Mouse (Mus musculus) hindbrain, embryonic 12.5 days (tissue): ENCODE measurements at regions not wholly inside any gene's neighbourhood (a gene's known extent, or its start where the extent isn't known, plus 50 kb on each side); places are given as distances from the start of the nearest gene placed in this dataset.

Experiments
- ATAC-seq: fragments of 200-750 bp; cut with Nextera tagmentation; 2 replicates; pipeline ENCODE4 v1.8.0; 2017; ENCODE audit warnings: moderate TSS enrichment; ENCODE audit not compliant: low FRiP score
- H3K27ac ChIP-seq: fragments of 300-500 bp; sonication (generic); 2 replicates; pipeline ENCODE4 v1.5.1; 2016; ENCODE audit warnings: mild to moderate bottlenecking
- H3K27me3 ChIP-seq: fragments of 300-500 bp; sonication (generic); 2 replicates; pipeline ENCODE4 v1.6.1; 2016; ENCODE audit warnings: mild to moderate bottlenecking
- H3K36me3 ChIP-seq: fragments of 300-500 bp; sonication (generic); 2 replicates; pipeline ENCODE4 v1.6.1; 2016; ENCODE audit warnings: mild to moderate bottlenecking
- H3K4me1 ChIP-seq: fragments of 300-500 bp; sonication (generic); 2 replicates; pipeline ENCODE4 v1.6.1; 2016
- H3K4me2 ChIP-seq: fragments of 300-500 bp; sonication (generic); replicated peaks from 2 replicates; pipeline ENCODE4 v1.6.1; 2016; ENCODE audit warnings: mild to moderate bottlenecking
- H3K4me3 ChIP-seq: fragments of 300-500 bp; sonication (generic); 2 replicates; pipeline ENCODE4 v1.5.1; 2016; ENCODE audit warnings: mild to moderate bottlenecking
- H3K9ac ChIP-seq: fragments of 300-500 bp; sonication (generic); 2 replicates; pipeline ENCODE4 v1.6.1; 2016; ENCODE audit warnings: mild to moderate bottlenecking, moderate library complexity
- H3K9me3 ChIP-seq: fragments of 300-500 bp; sonication (generic); replicated peaks from 2 replicates; pipeline ENCODE4 v1.6.1; 2016; ENCODE audit warnings: mild to moderate bottlenecking
- WGBS: fragments of 180-500 bp; shearing (Covaris S2); methylation state at CpG from one replicate; pipeline ENCODE4 v1.1.7; 2016; 5-methylcytosine and 5-hydroxymethylcytosine counted together

GRCm38 (mm10) chr1:186228396-186228795 is 111.3 kb upstream of the Lyplal1 start:
- WGBS, result 92% methylated on average over 4 of the region's 4 CpGs
- Histone ChIP-seq H3K27ac (no peak overlapping the region), H3K36me3 (no peaks in the 10 kb centered on the region), H3K9me3 (no peaks in the 10 kb centered on the region), H3K27me3 (no peaks in the 10 kb centered on the region), H3K4me2 (no peak overlapping the region), H3K4me1 (no peaks in the 10 kb centered on the region), H3K9ac (no peak overlapping the region), H3K4me3 (no peak overlapping the region)
- ATAC-seq, result no peak

- 61% methylated on average over 5 of the region's 5 CpGs for WGBS
- H3K9ac ChIP-seq, result no peak overlapping the region
- H3K9me3 ChIP-seq, result no peaks in the 10 kb centered on the region
- H3K36me3 ChIP-seq, result no peaks in the 10 kb centered on the region
- H3K4me2 ChIP-seq, result no peak overlapping the region
- no peak for ATAC-seq
- H3K27ac ChIP-seq, result peak overlapping the region; percentile 14; the same call in 1 of the 2 replicates
- H3K4me1 ChIP-seq, result 0 out of 2 replicates have a peak, but pooled peaks cover 2% of the 10 kb centered on the region
- H3K27me3 ChIP-seq, result no peaks in the 10 kb centered on the region
- no peak overlapping the region for H3K4me3 ChIP-seq
Observed at GRCm38 (mm10) chr1:186224231-186224630, 107.1 kb upstream of the Lyplal1 start.

DNA sequence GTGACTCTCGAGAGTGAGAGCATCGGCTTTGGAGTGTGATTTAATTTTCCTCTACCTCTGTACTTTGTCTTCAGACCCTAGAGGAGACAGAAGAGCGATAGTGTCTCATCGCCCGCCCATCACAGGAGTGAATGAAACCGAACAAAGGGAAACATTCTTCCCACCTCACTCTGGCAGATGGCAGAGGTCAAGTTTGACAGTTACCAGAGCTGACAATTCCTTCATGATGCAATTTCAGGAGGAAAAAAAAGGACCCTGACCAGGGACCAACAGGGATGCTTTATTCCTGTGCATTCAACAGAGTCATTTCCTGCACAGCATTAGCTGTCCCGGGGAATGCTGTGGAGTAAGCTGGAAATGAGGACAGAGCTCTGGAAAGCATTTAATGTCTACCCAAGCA is 106.3 kb upstream of the Lyplal1 start:
- H3K4me1 ChIP-seq, result 0 out of 2 replicates have a peak, but pooled peaks cover 2% of the 10 kb centered on the region
- H3K9me3 ChIP-seq, result no peaks in the 10 kb centered on the region
- peak overlapping the region; percentile 66; the same call in 1 of the 2 replicates for H3K27ac ChIP-seq
- no peak overlapping the region for H3K9ac ChIP-seq
- no peaks in the 10 kb centered on the region for H3K27me3 ChIP-seq
- no peaks in the 10 kb centered on the region for H3K36me3 ChIP-seq
- no peak for ATAC-seq
- 22% methylated on average over 7 of the region's 7 CpGs for WGBS
- no peak overlapping the region for H3K4me3 ChIP-seq
- no peak overlapping the region for H3K4me2 ChIP-seq

- Histone ChIP-seq H3K9me3 (0 out of 2 replicates have a peak, but pooled peaks cover 4% of the 10 kb centered on the region), H3K27me3 (no peaks in the 10 kb centered on the region), H3K27ac (no peak overlapping the region), H3K9ac (no peak overlapping the region), H3K4me3 (no peak overlapping the region), H3K36me3 (no peaks in the 10 kb centered on the region), H3K4me1 (0 out of 2 replicates have a peak, but pooled peaks cover 7% of the 10 kb centered on the region), H3K4me2 (no peak overlapping the region)
- 89% methylated on average over 4 of the region's 4 CpGs for WGBS
- ATAC-seq, result no peak
Observed at GRCm38 (mm10) chr1:186218995-186219394, 101.9 kb upstream of the Lyplal1 start.

- Histone ChIP-seq H3K4me2 (no peak overlapping the region), H3K9ac (no peak overlapping the region), H3K27ac (peak overlapping the region; percentile 25; the same call in 1 of the 2 replicates), H3K4me1 (0 out of 2 replicates have a peak, but pooled peaks cover 4% of the 10 kb centered on the region), H3K4me3 (no peak overlapping the region), H3K27me3 (no peaks in the 10 kb centered on the region), H3K36me3 (no peaks in the 10 kb centered on the region), H3K9me3 (0 out of 2 replicates have a peak, but pooled peaks cover 5% of the 10 kb centered on the region)
- WGBS, result 24% methylated on average over 3 of the region's 3 CpGs
- peak; percentile 84 for ATAC-seq
Observed at GRCm38 (mm10) chr1:186217198-186217597, 100.1 kb upstream of the Lyplal1 start.

DNA sequence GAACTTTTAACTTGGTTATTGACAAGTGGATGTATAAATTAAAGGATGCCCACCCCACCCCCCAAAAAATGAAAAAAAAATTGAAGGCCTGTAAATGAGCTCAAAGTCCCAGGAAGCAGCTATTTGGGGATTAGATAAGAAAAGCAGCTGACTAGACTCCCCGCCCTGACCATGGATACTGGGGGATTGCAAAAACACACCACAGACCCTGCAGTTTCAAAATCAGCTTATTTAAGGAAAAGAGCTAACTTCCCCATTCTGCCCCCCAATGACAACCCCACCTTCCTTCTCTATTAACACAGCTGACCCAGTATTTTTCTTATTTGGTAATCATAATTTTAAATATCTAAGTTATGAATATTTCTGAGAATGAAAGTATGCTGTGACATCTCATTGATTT is 87.0 kb upstream of the Lyplal1 start:
- H3K9ac ChIP-seq, result no peak overlapping the region
- no peak overlapping the region for H3K4me3 ChIP-seq
- no peak for ATAC-seq
- H3K36me3 ChIP-seq, result no peaks in the 10 kb centered on the region
- no peak overlapping the region for H3K27ac ChIP-seq
- H3K4me1 ChIP-seq, result no peaks in the 10 kb centered on the region
- no peak overlapping the region for H3K4me2 ChIP-seq
- H3K27me3 ChIP-seq, result no peaks in the 10 kb centered on the region
- H3K9me3 ChIP-seq, result no peaks in the 10 kb centered on the region
- 86% methylated on average over 1 of the region's 1 CpGs for WGBS

DNA sequence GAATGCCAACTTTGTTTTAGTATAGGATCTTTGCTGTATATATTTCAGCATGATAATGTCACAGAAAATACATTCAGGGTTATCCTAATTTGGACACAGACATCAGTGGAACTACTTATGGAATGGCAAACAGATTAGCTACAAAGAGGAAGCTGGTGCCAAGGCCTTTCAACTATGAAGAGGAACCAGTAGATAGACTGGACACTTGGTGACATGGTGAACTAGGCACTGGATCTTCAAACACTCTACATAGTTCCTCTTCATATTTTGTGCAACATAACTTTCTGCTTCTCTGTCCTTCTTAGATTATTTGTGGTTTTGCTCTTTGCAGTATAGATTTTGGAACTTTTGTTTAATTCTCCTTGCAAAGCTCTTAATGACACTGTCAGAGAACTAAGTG is 85.4 kb upstream of the Lyplal1 start:
- H3K4me3 ChIP-seq, result no peak overlapping the region
- H3K9ac ChIP-seq, result no peak overlapping the region
- no peak for ATAC-seq
- H3K27me3 ChIP-seq, result no peaks in the 10 kb centered on the region
- H3K27ac ChIP-seq, result no peak overlapping the region
- H3K4me1 ChIP-seq, result no peaks in the 10 kb centered on the region
- H3K9me3 ChIP-seq, result no peaks in the 10 kb centered on the region
- H3K4me2 ChIP-seq, result no peak overlapping the region
- H3K36me3 ChIP-seq, result no peaks in the 10 kb centered on the region

- ATAC-seq, result no peak
- Histone ChIP-seq H3K9me3 (no peaks in the 10 kb centered on the region), H3K4me1 (no peaks in the 10 kb centered on the region), H3K27me3 (no peaks in the 10 kb centered on the region), H3K36me3 (no peaks in the 10 kb centered on the region), H3K27ac (no peak overlapping the region), H3K9ac (no peak overlapping the region), H3K4me3 (no peak overlapping the region), H3K4me2 (no peak overlapping the region)
- WGBS, result 77% methylated on average over 1 of the region's 1 CpGs
Observed at GRCm38 (mm10) chr1:186198391-186198790, 81.3 kb upstream of the Lyplal1 start.

DNA sequence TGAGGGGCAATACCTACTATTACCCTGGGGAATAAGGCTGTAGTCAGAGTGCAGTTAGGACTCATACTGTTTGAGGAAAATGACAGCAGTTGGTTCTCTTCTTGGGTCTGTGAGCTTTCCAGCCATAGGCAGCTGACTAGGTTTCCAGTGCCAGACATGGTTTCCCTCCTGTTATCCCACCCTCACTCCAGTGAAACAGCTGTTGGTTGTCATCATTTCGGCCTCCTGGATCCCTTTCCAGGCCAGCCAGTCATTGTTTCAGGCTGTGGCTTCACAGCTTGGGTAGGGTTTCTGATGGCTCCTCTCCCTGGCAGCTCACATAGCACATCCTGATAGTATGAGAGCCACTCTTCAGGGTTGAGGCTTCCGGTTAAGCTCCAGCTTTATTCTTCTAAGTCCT is 79.9 kb upstream of the Lyplal1 start:
- Histone ChIP-seq H3K4me3 (no peak overlapping the region), H3K9ac (no peak overlapping the region)

GRCm38 (mm10) chr1:186189390-186189789 is 72.3 kb upstream of the Lyplal1 start:
- no peak overlapping the region for H3K4me2 ChIP-seq
- no peak for ATAC-seq
- peaks cover 2% of the 10 kb centered on the region; the same call in 1 of the 2 replicates for H3K4me1 ChIP-seq
- 79% methylated on average over 11 of the region's 11 CpGs for WGBS
- H3K9ac ChIP-seq, result no peak overlapping the region
- H3K9me3 ChIP-seq, result no peaks in the 10 kb centered on the region
- no peaks in the 10 kb centered on the region for H3K27me3 ChIP-seq
- H3K27ac ChIP-seq, result no peak overlapping the region
- H3K4me3 ChIP-seq, result no peak overlapping the region
- H3K36me3 ChIP-seq, result no peaks in the 10 kb centered on the region

More for the DNA sequence above, 79.9 kb upstream of the Lyplal1 start:
- H3K4me1 ChIP-seq, result no peaks in the 10 kb centered on the region
- ATAC-seq, result no peak
- H3K27ac ChIP-seq, result no peak overlapping the region
- WGBS, result 81% methylated on average over 2 of the region's 2 CpGs
- no peak overlapping the region for H3K4me2 ChIP-seq
- no peaks in the 10 kb centered on the region for H3K36me3 ChIP-seq
- H3K9me3 ChIP-seq, result no peaks in the 10 kb centered on the region
- no peaks in the 10 kb centered on the region for H3K27me3 ChIP-seq

DNA sequence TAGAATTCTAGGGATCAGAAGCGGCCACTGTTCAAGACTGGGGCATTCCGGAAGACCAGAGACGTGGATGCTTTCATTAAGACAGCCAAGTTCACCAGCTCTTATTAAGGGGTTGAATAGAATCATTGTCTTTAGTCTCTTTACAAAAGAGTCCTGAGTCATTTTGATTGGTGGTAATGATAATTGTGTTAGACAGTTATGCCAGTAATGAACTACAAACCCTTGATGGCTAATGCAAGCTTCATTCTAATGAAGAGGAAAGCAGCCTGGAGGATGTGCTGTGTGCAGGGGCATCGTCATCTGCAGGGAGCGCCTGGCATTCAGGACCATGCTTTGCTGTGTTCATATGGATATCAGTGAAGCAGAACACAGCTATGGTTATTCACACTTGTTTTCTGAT is 70.3 kb upstream of the Lyplal1 start:
- H3K4me2 ChIP-seq, result no peak overlapping the region
- WGBS, result 70% methylated on average over 5 of the region's 5 CpGs
- H3K4me3 ChIP-seq, result no peak overlapping the region
- H3K36me3 ChIP-seq, result no peaks in the 10 kb centered on the region
- H3K27me3 ChIP-seq, result no peaks in the 10 kb centered on the region
- peaks cover 12% of the 10 kb centered on the region for H3K4me1 ChIP-seq
- H3K9ac ChIP-seq, result no peak overlapping the region
- H3K9me3 ChIP-seq, result no peaks in the 10 kb centered on the region
- no peak for ATAC-seq
- no peak overlapping the region for H3K27ac ChIP-seq

- H3K4me2 ChIP-seq, result peak overlapping the region; percentile 36
Observed at GRCm38 (mm10) chr1:186183204-186183651, 66.1 kb upstream of the Lyplal1 start.

GRCm38 (mm10) chr1:186182498-186183203 is 65.5 kb upstream of the Lyplal1 start:
- H3K4me3 ChIP-seq, result 0 out of 2 replicates have a peak overlapping the region, but pooled peaks have one; percentile 4
- no peaks in the 10 kb centered on the region for H3K9me3 ChIP-seq
- H3K27ac ChIP-seq, result peak overlapping the region; percentile 31
- H3K36me3 ChIP-seq, result no peaks in the 10 kb centered on the region
- peak overlapping the region; percentile 36 for H3K4me2 ChIP-seq
- H3K4me1 ChIP-seq, result peaks cover 18% of the 10 kb centered on the region
- 44% methylated on average over 23 of the region's 23 CpGs for WGBS
- peak; percentile 85 for ATAC-seq
- 0 out of 2 replicates have a peak overlapping the region, but pooled peaks have one; percentile 14 for H3K9ac ChIP-seq
- no peaks in the 10 kb centered on the region for H3K27me3 ChIP-seq

More at GRCm38 (mm10) chr1:186183204-186183651, 66.1 kb upstream of the Lyplal1 start:
- peak overlapping the region; percentile 31; the same call in 1 of the 2 replicates for H3K27ac ChIP-seq
- H3K4me1 ChIP-seq, result peaks cover 18% of the 10 kb centered on the region
- H3K9me3 ChIP-seq, result no peaks in the 10 kb centered on the region
- H3K36me3 ChIP-seq, result no peaks in the 10 kb centered on the region
- peak; percentile 26; the same call in 1 of the 2 replicates for ATAC-seq
- 0 out of 2 replicates have a peak overlapping the region, but pooled peaks have one; percentile 14 for H3K9ac ChIP-seq
- no peaks in the 10 kb centered on the region for H3K27me3 ChIP-seq
- 73% methylated on average over 8 of the region's 8 CpGs for WGBS
- no peak overlapping the region for H3K4me3 ChIP-seq
